Mouse (Mus musculus): ENCODE data around the gene Miox.

DNA sequence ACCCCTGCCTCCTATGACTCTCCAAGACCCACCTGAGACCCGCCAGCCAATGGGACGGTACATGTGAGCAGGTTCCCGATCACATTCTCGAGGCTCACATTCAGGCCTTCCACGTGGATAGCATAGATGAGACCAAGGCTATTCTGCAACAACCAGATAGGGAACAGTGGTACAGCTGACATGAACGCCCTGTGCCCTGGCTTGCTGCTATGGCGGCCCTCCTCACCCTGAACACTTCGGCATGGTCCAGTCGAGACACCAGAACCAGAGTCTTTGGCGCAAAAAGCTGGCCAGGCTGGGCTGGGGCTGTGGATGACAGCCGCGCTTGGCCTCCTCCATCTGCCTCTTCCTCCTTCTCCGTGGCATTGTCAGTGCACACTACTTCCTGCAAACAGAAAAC lies 26.7 kb upstream of the Miox start:
- TF ChIP-seq CTCF (IDR thresholded peaks at IDR 0.05; ENCODE audit: low read depth) (no peak), EP300 (optimal IDR thresholded peaks at IDR 0.05) (no peak)
